Mouse (Mus musculus) embryo, embryonic 11.5 days (tissue): ENCODE measurements around the gene Atxn10.

Experiments
- DNase-seq: peaks from one replicate; pipeline ENCODE4 v3.0.0-alpha.2; 2012; ENCODE audit warnings: low read depth, low spot score

The Atxn10 gene

GRCm38 (mm10) chr15:85469401-85469800 is 133.4 kb downstream of the Atxn10 start:
- DNase-seq = no peak

GRCm38 (mm10) chr15:85474697-85475096 is 138.7 kb downstream of the Atxn10 start:
- DNase-seq = no peak

GRCm38 (mm10) chr15:85477584-85477983 is 141.5 kb downstream of the Atxn10 start:
- DNase-seq = peak; percentile 40

GRCm38 (mm10) chr15:85479365-85479764 is 143.3 kb downstream of the Atxn10 start:
- DNase-seq = no peak

- DNase-seq = no peak
Measured at GRCm38 (mm10) chr15:85479919-85480318, 143.9 kb downstream of the Atxn10 start.

- no peak for DNase-seq
Measured at GRCm38 (mm10) chr15:85480630-85481029, 144.6 kb downstream of the Atxn10 start.

GRCm38 (mm10) chr15:85488900-85489299 is 152.9 kb downstream of the Atxn10 start:
- DNase-seq = no peak

- no peak for DNase-seq
Measured at GRCm38 (mm10) chr15:85489751-85490150, 153.7 kb downstream of the Atxn10 start.

GRCm38 (mm10) chr15:85494163-85494621 is 158.1 kb downstream of the Atxn10 start:
- no peak for DNase-seq

GRCm38 (mm10) chr15:85497548-85497947 is 161.5 kb downstream of the Atxn10 start:
- DNase-seq = no peak

GRCm38 (mm10) chr15:85497981-85498475 is 162.0 kb downstream of the Atxn10 start:
- DNase-seq = no peak

- no peak for DNase-seq
Measured at GRCm38 (mm10) chr15:85500267-85500666, 164.2 kb downstream of the Atxn10 start.

- DNase-seq = no peak
Measured at GRCm38 (mm10) chr15:85503127-85503526, 167.1 kb downstream of the Atxn10 start, which contains the start of gene 7530416G11Rik. TSS of gene 7530416G11Rik (minus strand) at chr15:85503227.

- DNase-seq = no peak
Measured at GRCm38 (mm10) chr15:85505118-85505925, 169.3 kb downstream of the Atxn10 start.

- DNase-seq = no peak
Measured at GRCm38 (mm10) chr15:85506680-85507079, 170.6 kb downstream of the Atxn10 start.

GRCm38 (mm10) chr15:85507370-85508014 is 171.4 kb downstream of the Atxn10 start:
- DNase-seq = no peak
